Mouse (Mus musculus) megakaryocyte, embryonic 14.5 days (primary cell): ENCODE data around the gene Cyp2e1. TPM values are rescaled to one million over a fixed set of nuclear protein-coding genes. Genes with fewer than 3 reads are reported as not detected.

Experiments
- H3K27me3 ChIP-seq: replicated peaks from 2 replicates; pipeline ENCODE3; 2012; ENCODE audit warnings: inconsistent platforms
- H3K36me3 ChIP-seq: replicated peaks from 2 replicates; pipeline ENCODE3; 2012; ENCODE audit warnings: low read length, inconsistent platforms, mixed read lengths
- H3K4me1 ChIP-seq: 2 replicates; pipeline ENCODE4 v1.6.1; 2012; ENCODE audit warnings: inconsistent platforms
- H3K4me3 ChIP-seq: replicated peaks from 2 replicates; pipeline ENCODE3; 2012; ENCODE audit warnings: moderate library complexity, mild to moderate bottlenecking, inconsistent platforms
- H3K9me3 ChIP-seq: 2 replicates; pipeline ENCODE4 v1.6.1; 2012; ENCODE audit warnings: inconsistent platforms
- FLI1 ChIP-seq: IDR thresholded peaks from 2 replicates; pipeline ENCODE4 v1.6.1; 2012; ENCODE audit warnings: low read length, inconsistent platforms, mixed read lengths
- GATA1 ChIP-seq: IDR thresholded peaks from 3 replicates; pipeline ENCODE4 v1.6.1; 2012; ENCODE audit warnings: mixed read lengths, low read length, inconsistent platforms, borderline replicate concordance
- polyA plus RNA-seq: library from polyadenylated mRNA; stranded (reverse); fragments of >175 nt; gene quantifications from 2 replicates; pipeline ENCODE4 v1.2.3, GENCODE M21; 2012; ENCODE audit warnings: low replicate concordance; ENCODE audit not compliant: insufficient read depth

Gene Cyp2e1
- polyA plus RNA-seq, 1 experiment, result not detected

DNA sequence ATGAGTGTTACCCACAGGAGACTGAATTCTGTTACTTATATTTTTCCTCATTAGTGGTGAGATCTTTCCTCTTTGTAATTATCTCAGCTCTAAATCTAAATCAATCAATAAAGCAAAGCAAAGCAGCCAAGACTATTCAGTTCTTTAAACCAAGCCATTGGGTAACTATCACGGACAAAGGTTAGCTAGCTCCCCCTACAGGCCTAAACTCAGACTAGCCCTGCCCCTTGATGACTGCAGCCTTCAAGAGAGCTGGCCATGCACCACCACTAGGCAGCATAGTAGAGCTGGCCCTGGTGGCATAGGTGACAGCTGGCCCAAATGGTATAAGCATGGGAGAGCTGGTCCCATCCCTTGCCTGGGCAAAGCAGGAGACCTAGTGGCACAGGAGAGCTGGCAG is 42.2 kb downstream of the Cyp2e1 start:
- no peaks in the 10 kb centered on the region for H3K4me1 ChIP-seq
- TF ChIP-seq FLI1, result no peak
- TF ChIP-seq GATA1, result no peak

DNA sequence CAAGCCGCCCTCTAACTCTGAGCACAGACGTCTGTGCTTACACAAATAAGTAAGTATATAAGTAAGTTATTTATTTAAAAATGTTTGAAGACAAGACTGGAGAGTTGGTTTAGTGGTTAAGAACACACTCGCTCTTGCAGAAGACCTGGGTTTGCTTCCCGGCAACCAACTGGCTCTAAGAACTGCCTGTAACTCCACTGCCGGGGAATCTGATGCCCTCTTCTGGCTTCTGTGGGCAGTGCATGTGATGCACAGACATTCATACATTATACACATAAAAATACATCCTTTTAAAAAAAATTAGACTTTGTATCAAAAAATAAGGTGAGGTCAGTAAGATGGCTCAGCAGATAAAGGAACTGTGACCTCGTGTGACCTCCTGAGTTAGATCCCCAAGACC is 47.0 kb downstream of the Cyp2e1 start:
- Histone ChIP-seq H3K4me1 (no peaks in the 10 kb centered on the region), H3K27me3 (peaks cover 4% of the 10 kb centered on the region), H3K36me3 (peaks cover 22% of the 10 kb centered on the region), H3K9me3 (no peaks in the 10 kb centered on the region), H3K4me3 (no peak overlapping the region)
- TF ChIP-seq FLI1 (no peak), GATA1 (no peak)

More for the DNA sequence above, 42.2 kb downstream of the Cyp2e1 start:
- Histone ChIP-seq H3K36me3 (no peaks in the 10 kb centered on the region), H3K4me3 (no peak overlapping the region), H3K9me3 (no peaks in the 10 kb centered on the region), H3K27me3 (peaks cover 14% of the 10 kb centered on the region)

DNA sequence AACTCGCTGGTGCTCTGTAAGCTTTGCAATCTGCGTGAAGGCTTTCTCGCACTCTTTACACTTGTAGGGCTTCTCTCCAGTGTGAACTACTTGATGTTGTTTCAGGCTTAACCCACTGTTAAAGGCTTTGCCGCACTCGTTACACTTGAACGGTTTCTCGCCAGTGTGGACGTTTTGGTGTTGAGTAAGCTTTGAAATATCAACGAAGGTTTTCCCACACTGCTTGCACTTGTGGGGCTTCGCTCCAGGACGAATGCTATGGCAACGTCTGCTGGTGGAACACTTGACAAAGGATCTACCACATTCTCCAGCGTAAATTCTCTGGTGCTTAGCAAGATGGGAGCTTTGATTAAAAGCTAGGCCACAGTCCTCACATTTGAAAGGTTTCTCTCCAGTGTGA is 48.2 kb downstream of the Cyp2e1 start:
- Histone ChIP-seq H3K27me3 (peaks cover 4% of the 10 kb centered on the region), H3K4me3 (no peak overlapping the region), H3K36me3 (peaks cover 22% of the 10 kb centered on the region), H3K9me3 (no peaks in the 10 kb centered on the region), H3K4me1 (no peaks in the 10 kb centered on the region)
- no peak for TF ChIP-seq FLI1
- no peak for TF ChIP-seq GATA1

DNA sequence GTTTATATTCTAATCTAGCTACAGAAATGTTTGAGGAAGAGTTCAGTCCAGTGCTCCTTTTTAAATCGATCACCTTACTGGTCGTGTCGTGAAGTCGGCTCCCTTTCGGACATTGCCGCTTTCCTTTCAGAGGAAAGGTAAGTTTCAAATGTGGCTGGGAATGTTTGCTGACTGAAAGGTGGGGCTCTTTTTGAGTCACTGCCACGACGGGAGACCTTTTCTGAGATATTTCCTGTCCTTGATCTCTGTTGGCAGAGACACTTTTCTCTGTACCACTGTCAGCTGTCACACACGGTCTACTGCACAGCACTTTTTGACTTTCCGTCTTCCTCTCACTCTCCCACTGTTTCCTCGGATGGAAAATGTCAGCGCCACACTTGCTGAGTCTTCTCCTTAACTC is 49.3 kb downstream of the Cyp2e1 start:
- Histone ChIP-seq H3K4me1 (no peaks in the 10 kb centered on the region), H3K27me3 (no peaks in the 10 kb centered on the region), H3K9me3 (no peaks in the 10 kb centered on the region), H3K4me3 (no peak overlapping the region), H3K36me3 (peaks cover 22% of the 10 kb centered on the region)
- TF ChIP-seq FLI1, result no peak
- TF ChIP-seq GATA1, result no peak

GRCm38 (mm10) chr7:140820173-140820572 is 56.6 kb downstream of the Cyp2e1 start:
- H3K36me3 ChIP-seq, result peaks cover 3% of the 10 kb centered on the region
- peaks cover 11% of the 10 kb centered on the region for H3K4me1 ChIP-seq
- H3K4me3 ChIP-seq, result no peak overlapping the region
- peaks cover 15% of the 10 kb centered on the region for H3K27me3 ChIP-seq
- TF ChIP-seq FLI1 (no peak), GATA1 (no peak)
- no peaks in the 10 kb centered on the region for H3K9me3 ChIP-seq

DNA sequence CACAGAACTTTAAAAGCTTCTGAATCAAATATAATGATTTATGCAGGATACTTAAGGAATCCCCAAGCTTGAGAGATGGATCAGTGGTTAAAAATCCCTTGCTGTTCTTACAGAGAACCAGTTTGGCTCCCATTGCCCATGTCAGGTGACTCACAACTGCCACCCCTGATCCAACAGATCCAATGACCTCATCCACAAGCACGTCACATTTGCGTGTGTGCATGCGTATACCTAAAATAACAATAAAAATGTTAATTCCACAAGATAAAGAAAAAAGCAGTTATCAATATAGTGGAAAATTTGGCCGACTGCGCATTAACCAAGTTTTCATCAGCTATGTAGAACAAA is 57.7 kb downstream of the Cyp2e1 start:
- peaks cover 15% of the 10 kb centered on the region for H3K27me3 ChIP-seq
- peaks cover 11% of the 10 kb centered on the region for H3K4me1 ChIP-seq
- H3K9me3 ChIP-seq, result no peaks in the 10 kb centered on the region
- peak overlapping the region; percentile 91 for H3K4me3 ChIP-seq
- TF ChIP-seq FLI1 (no peak), GATA1 (no peak)
- peaks cover 3% of the 10 kb centered on the region for H3K36me3 ChIP-seq

DNA sequence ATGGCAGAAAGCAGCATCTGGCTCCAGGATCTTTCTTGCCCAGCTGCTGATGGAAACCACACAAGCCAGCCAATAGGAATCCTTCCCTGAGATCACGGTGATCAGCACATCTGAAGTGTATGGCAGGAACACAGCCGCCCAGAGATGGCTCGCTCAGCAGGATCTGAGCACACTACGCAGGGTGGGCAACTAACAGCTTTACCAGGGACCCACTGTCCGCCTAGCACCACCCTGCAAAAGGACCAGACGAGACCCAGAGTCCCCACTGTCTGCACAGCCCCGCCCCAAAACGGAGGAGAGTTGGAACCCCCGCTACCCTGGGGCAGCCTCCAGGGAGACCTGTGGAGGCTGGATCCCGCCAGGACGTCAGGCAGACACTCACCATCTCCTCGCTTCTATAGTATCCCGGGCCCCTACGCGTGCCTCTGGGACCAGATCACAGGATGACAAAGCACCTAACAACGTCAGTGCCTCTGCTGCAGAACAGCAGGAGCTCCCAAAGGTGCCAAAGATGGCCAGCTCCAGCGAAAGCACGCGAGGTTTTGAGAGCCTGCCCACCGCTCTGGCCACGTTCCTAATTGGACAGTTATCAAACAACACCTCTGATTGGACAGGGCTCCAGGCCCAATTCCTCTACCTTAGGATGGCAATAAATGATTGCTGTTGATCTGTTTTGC is 58.3 kb downstream of the Cyp2e1 start, which contains the start of gene Zfp941:
Zfp941 (minus strand) TSS at position 526 of the 677 bp plus-strand sequence.
- peaks cover 11% of the 10 kb centered on the region for H3K4me1 ChIP-seq
- peak within 1 kb of the TSS; percentile 91 for H3K4me3 ChIP-seq
- peaks cover 3% of the 10 kb centered on the region for H3K36me3 ChIP-seq
- peaks cover 19% of the 10 kb centered on the region for H3K27me3 ChIP-seq
- TF ChIP-seq GATA1 (no peak), FLI1 (no peak)
- H3K9me3 ChIP-seq, result no peaks in the 10 kb centered on the region

- Histone ChIP-seq H3K9me3 (no peaks in the 10 kb centered on the region), H3K4me1 (peaks cover 11% of the 10 kb centered on the region), H3K27me3 (peaks cover 21% of the 10 kb centered on the region), H3K36me3 (peaks cover 3% of the 10 kb centered on the region), H3K4me3 (no peak overlapping the region)
- TF ChIP-seq FLI1 (no peak), GATA1 (no peak)
Measured at GRCm38 (mm10) chr7:140822731-140823130, 59.2 kb downstream of the Cyp2e1 start.

Other genes starting within 250 kb of the Cyp2e1 start
- gene Olfr538, start 195.9 kb upstream of the Cyp2e1 start, polyA plus RNA-seq, result not detected in 2 replicates
- gene Olfr46, start 162.5 kb upstream of the Cyp2e1 start, polyA plus RNA-seq, result not detected in 2 replicates
- gene Olfr61, start 134.8 kb upstream of the Cyp2e1 start, polyA plus RNA-seq, result not detected in 2 replicates
- not detected in 2 replicates for gene Olfr53, start 117.3 kb upstream of the Cyp2e1 start, polyA plus RNA-seq
- gene Olfr539, start 103.8 kb upstream of the Cyp2e1 start, polyA plus RNA-seq, result not detected in 2 replicates
- gene Olfr45, start 81.8 kb upstream of the Cyp2e1 start, polyA plus RNA-seq, result not detected in 2 replicates
- gene Olfr541, start 66.5 kb upstream of the Cyp2e1 start, polyA plus RNA-seq, result not detected in 2 replicates
- 0.38 TPM in 1 of 2 replicates, not detected in the other for gene Syce1, start 24.1 kb downstream of the Cyp2e1 start, polyA plus RNA-seq
- gene Zfp941, start 58.4 kb downstream of the Cyp2e1 start, polyA plus RNA-seq, result 1.8 TPM in 1 of 2 replicates, not detected in the other
- not detected in 2 replicates for gene Urah, start 71.3 kb downstream of the Cyp2e1 start, polyA plus RNA-seq
- 1.1 TPM in 1 of 2 replicates, not detected in the other for gene Scgb1c1, start 81.8 kb downstream of the Cyp2e1 start, polyA plus RNA-seq
- gene Odf3, start 84.1 kb downstream of the Cyp2e1 start, polyA plus RNA-seq, result 0.13 TPM in 1 of 2 replicates, not detected in the other
- gene Gm45785, start 92.6 kb downstream of the Cyp2e1 start, polyA plus RNA-seq, result not detected in 2 replicates
- gene Ric8a, start 93.2 kb downstream of the Cyp2e1 start, polyA plus RNA-seq, result 57.2 and 112 TPM in 2 replicates
- gene Bet1l, start 93.8 kb downstream of the Cyp2e1 start, polyA plus RNA-seq, result 4.0 and 23.4 TPM in 2 replicates
- gene Psmd13, start 118.2 kb downstream of the Cyp2e1 start, polyA plus RNA-seq, result 16.6 and 130 TPM in 2 replicates
- 25.1 and 60.6 TPM in 2 replicates for gene Sirt3, start 118.6 kb downstream of the Cyp2e1 start, polyA plus RNA-seq
- gene Cox8b, start 136.7 kb downstream of the Cyp2e1 start, polyA plus RNA-seq, result not detected in 2 replicates
- 18.0 and 21.3 TPM in 2 replicates for gene Nlrp6, start 157.2 kb downstream of the Cyp2e1 start, polyA plus RNA-seq
- 6.6 and 7.4 TPM in 2 replicates for gene Pgghg, start 177.7 kb downstream of the Cyp2e1 start, polyA plus RNA-seq
- not detected in 2 replicates for gene Ifitm5, start 186.6 kb downstream of the Cyp2e1 start, polyA plus RNA-seq
- not detected in 2 replicates for gene Gm45717, start 192.2 kb downstream of the Cyp2e1 start, polyA plus RNA-seq
- 93.8 and 722 TPM in 2 replicates for gene Ifitm2, start 192.2 kb downstream of the Cyp2e1 start, polyA plus RNA-seq
- gene Ifitm1, start 203.5 kb downstream of the Cyp2e1 start, polyA plus RNA-seq, result 27.5 and 76.2 TPM in 2 replicates
- 28.6 and 151 TPM in 2 replicates for gene Ifitm3, start 247.0 kb downstream of the Cyp2e1 start, polyA plus RNA-seq